Mouse (Mus musculus) heart, postnatal 4 days (tissue): ENCODE data around the gene Crtac1. TPM values are rescaled to one million over a fixed set of nuclear protein-coding genes. Genes with fewer than 3 reads are reported as not detected.

Experiments used
- microRNA-seq, 2 experiments: library from miRNA; unstranded; fragments of <30 nt; microRNA quantifications; one replicate each; pipeline ENCODE4 v1.2.0; 2021 to 2022
- total RNA-seq, 2 experiments: library from RNA; stranded (reverse); gene quantifications; 2 replicates each; pipeline ENCODE4 v1.2.3; 2021

The Crtac1 gene
- total RNA-seq, 2 experiments from 2014 or later = 0.29 to 0.52 TPM

Small RNAs within 50 kb of the gene (microRNA-seq; reads per million reads assigned to microRNA genes)
- gene Gm26339 (0 reads per million in 2 experiments), gene Mir3085 (0 reads per million in 2 experiments)

Other genes with a start within 250 kb of the Crtac1 start
- gene Sfrp5, start 229.5 kb downstream of the Crtac1 start, total RNA-seq = 1 to 10 TPM in 1 of 2 experiments, under 1 TPM in 1; 0.54 to 1.3 TPM
- under 1 TPM; 0.45 to 0.54 TPM for gene Golga7b, start 184.2 kb downstream of the Crtac1 start, total RNA-seq
- gene R3hcc1l, start 87.0 kb upstream of the Crtac1 start, total RNA-seq = 10 to 100 TPM; 17.7 to 18.0 TPM
- 1 to 10 TPM; 1.9 TPM for gene Loxl4, start 181.0 kb upstream of the Crtac1 start, total RNA-seq